ENCODE assay signal across 23 mouse cellular contexts in the genomic region with DNA sequence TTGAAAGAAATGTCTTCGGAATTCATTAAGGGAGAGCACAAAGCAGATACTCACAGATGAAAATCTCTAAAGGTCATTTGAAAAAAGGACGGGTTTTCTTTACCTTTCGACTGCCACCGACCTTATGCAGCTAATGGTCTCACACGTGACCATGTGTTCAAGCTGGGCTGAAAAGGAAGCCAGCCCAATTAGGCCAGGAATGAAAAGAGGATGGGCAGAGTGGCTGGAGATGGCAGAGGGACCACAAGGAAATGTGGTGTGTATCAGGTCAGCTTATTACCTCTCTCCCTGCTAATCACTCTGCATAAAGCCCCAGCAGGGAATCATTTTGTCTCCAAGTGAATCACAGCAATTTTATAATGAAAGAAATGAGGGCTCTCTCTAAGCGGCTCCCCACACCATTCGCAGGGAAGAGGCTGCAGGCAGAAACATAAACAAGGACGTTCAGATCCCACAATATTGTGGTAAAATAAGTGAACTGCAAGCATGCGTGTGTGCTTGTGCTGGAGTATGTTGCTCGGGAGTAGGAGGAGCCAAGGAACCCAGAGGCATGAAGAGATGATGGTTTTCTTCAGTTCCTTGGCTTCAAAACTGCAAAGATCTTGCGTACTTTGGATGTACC. TPM values are rescaled to one million over a fixed set of nuclear protein-coding genes. Genes with fewer than 3 reads are reported as not detected.
DNase-seq lines count a peak whose midpoint lies in the region; ATAC-seq and TF ChIP-seq lines count a peak whose summit lies in the region.
"Had no signal": no experiment of that assay in that cellular context is flagged by ENCODE, and none has a peak within 500 bp of the region (broad histone marks: within the 10 kb centered on the region; RNA-seq: fewer than 3 reads in every experiment).

No protein-coding gene starts in this region.

- 28% methylated on average over 11 of the region's 11 CpGs for WGBS in forebrain, embryonic 14.5 days
- 24% methylated on average over 11 of the region's 11 CpGs for WGBS in forebrain, postnatal 0 days
- 48% methylated on average over 11 of the region's 11 CpGs for WGBS in hindbrain, embryonic 14.5 days
- WGBS in midbrain, postnatal 0 days = 64% methylated on average over 11 of the region's 11 CpGs
- WGBS in liver, embryonic 11.5 days = 74% methylated on average over 11 of the region's 11 CpGs

- peak; percentile 43 for DNase-seq in forebrain, embryonic 14.5 days (ENCODE audit: low spot score)
- no peak for DNase-seq in forebrain, postnatal 0 days
- DNase-seq in brain, embryonic 14.5 days (ENCODE audit: low read depth) = peak; percentile 79
- DNase-seq in hindbrain, embryonic 14.5 days (ENCODE audit: low spot score) = no peak
- DNase-seq in midbrain, postnatal 0 days (ENCODE audit: low spot score) = peak; percentile 3
- no peak for DNase-seq in liver, embryonic 11.5 days (ENCODE audit: low spot score)
- DNase-seq in right cerebral cortex, postnatal 36 days (ENCODE audit: low spot score in 2 of 2) = no peak
- DNase-seq: B cell, adult 2 months; cerebellum, adult 2 months; cerebellum, postnatal 36 days; gastrocnemius, adult 2 months; kidney, adult 9 months; kidney, postnatal 4 days; lung, adult 2 months; thymus, postnatal 4 days had no signal

- peak; percentile 48 for ATAC-seq in forebrain, embryonic 14.5 days
- no peak for ATAC-seq in forebrain, postnatal 0 days
- no peak for ATAC-seq in hindbrain, embryonic 14.5 days (ENCODE audit: low FRiP score)
- ATAC-seq in midbrain, postnatal 0 days (ENCODE audit: low FRiP score) = no peak
- no peak for ATAC-seq in liver, embryonic 11.5 days (replicated peaks; ENCODE audit: low FRiP score)
- ATAC-seq: inflammation-experienced regulatory T-cells, adult 6 months had no signal

- no peak overlapping the region for H3K4me3 ChIP-seq in forebrain, embryonic 14.5 days (ENCODE audit: low read depth, low read length)
- no peak overlapping the region for H3K4me3 ChIP-seq in forebrain, postnatal 0 days (ENCODE audit: low read depth, low read length)
- no peak overlapping the region for H3K4me3 ChIP-seq in hindbrain, embryonic 14.5 days (replicated peaks; ENCODE audit: low read length)
- H3K4me3 ChIP-seq in midbrain, postnatal 0 days (ENCODE audit: low read depth, low read length) = no peak overlapping the region
- H3K4me3 ChIP-seq in liver, embryonic 11.5 days (ENCODE audit: low read depth, low read length) = no peak overlapping the region
- H3K4me3 ChIP-seq: gastrocnemius, adult 2 months; heart, embryonic 13.5 days; limb, embryonic 10.5 days; megakaryocyte, embryonic 14.5 days had no signal

- H3K4me1 ChIP-seq in forebrain, embryonic 14.5 days (ENCODE audit: control insufficient read depth, insufficient read depth, low read length) = peaks cover 5% of the 10 kb centered on the region; the same call in 1 of the 2 replicates
- H3K4me1 ChIP-seq in forebrain, postnatal 0 days (ENCODE audit: insufficient read depth) = no peaks in the 10 kb centered on the region
- no peaks in the 10 kb centered on the region; the same call in 1 of the 2 replicates for H3K4me1 ChIP-seq in hindbrain, embryonic 14.5 days (replicated peaks; ENCODE audit: control insufficient read depth, insufficient read depth, low read length)
- no peaks in the 10 kb centered on the region for H3K4me1 ChIP-seq in midbrain, postnatal 0 days (ENCODE audit: insufficient read depth, low read length)
- no peaks in the 10 kb centered on the region for H3K4me1 ChIP-seq in liver, embryonic 11.5 days (replicated peaks; ENCODE audit: control insufficient read depth, insufficient read depth, low read length)
- H3K4me1 ChIP-seq: heart, embryonic 13.5 days; limb, embryonic 10.5 days; megakaryocyte, embryonic 14.5 days had no signal

- no peak for TF ChIP-seq CTCF in forebrain, postnatal 0 days (IDR thresholded peaks at IDR 0.05; ENCODE audit: low read depth)
- TF ChIP-seq CTCF in brain, embryonic 14.5 days (IDR thresholded peaks at IDR 0.05; ENCODE audit: borderline replicate concordance, extremely low read depth, insufficient read depth, insufficient read length) = no peak
- TF ChIP-seq CTCF in midbrain, postnatal 0 days (IDR thresholded peaks at IDR 0.05) = no peak

- no peaks in the 10 kb centered on the region for H3K36me3 ChIP-seq in forebrain, embryonic 14.5 days (ENCODE audit: control insufficient read depth, insufficient read depth, low read length)
- H3K36me3 ChIP-seq in forebrain, postnatal 0 days (ENCODE audit: insufficient read depth) = no peaks in the 10 kb centered on the region
- H3K36me3 ChIP-seq in hindbrain, embryonic 14.5 days (replicated peaks; ENCODE audit: control insufficient read depth, insufficient read depth) = no peaks in the 10 kb centered on the region
- no peaks in the 10 kb centered on the region for H3K36me3 ChIP-seq in midbrain, postnatal 0 days (ENCODE audit: insufficient read depth, low read length)
- no peaks in the 10 kb centered on the region for H3K36me3 ChIP-seq in liver, embryonic 11.5 days (ENCODE audit: control insufficient read depth, insufficient read depth, low read length)
- H3K36me3 ChIP-seq: heart, embryonic 13.5 days; limb, embryonic 10.5 days had no signal

- TF ChIP-seq POLR2A in brain, embryonic 14.5 days (IDR thresholded peaks at IDR 0.05; ENCODE audit: borderline replicate concordance, extremely low read depth, insufficient read depth, insufficient read length, poor library complexity, severe bottlenecking) = no peak

- no peaks in the 10 kb centered on the region for H3K9me3 ChIP-seq in forebrain, embryonic 14.5 days (replicated peaks; ENCODE audit: control insufficient read depth, low read length)
- no peaks in the 10 kb centered on the region for H3K9me3 ChIP-seq in forebrain, postnatal 0 days (ENCODE audit: low read length)
- no peaks in the 10 kb centered on the region for H3K9me3 ChIP-seq in hindbrain, embryonic 14.5 days (ENCODE audit: control insufficient read depth, low read length)
- no peaks in the 10 kb centered on the region for H3K9me3 ChIP-seq in midbrain, postnatal 0 days (ENCODE audit: low read length)
- no peaks in the 10 kb centered on the region for H3K9me3 ChIP-seq in liver, embryonic 11.5 days (ENCODE audit: control insufficient read depth, low read length)
- H3K9me3 ChIP-seq: heart, embryonic 13.5 days; limb, embryonic 10.5 days; megakaryocyte, embryonic 14.5 days had no signal

- no peak overlapping the region for H3K4me2 ChIP-seq in forebrain, embryonic 14.5 days (ENCODE audit: low read length)
- H3K4me2 ChIP-seq in forebrain, postnatal 0 days (ENCODE audit: low read depth) = no peak overlapping the region
- H3K4me2 ChIP-seq in hindbrain, embryonic 14.5 days (replicated peaks) = no peak overlapping the region
- H3K4me2 ChIP-seq in midbrain, postnatal 0 days (ENCODE audit: low read depth, low read length, poor library complexity, severe bottlenecking) = no peak overlapping the region
- no peak overlapping the region for H3K4me2 ChIP-seq in liver, embryonic 11.5 days
- H3K4me2 ChIP-seq: heart, embryonic 13.5 days had no signal

- no peaks in the 10 kb centered on the region; the same call in 1 of the 2 replicates for H3K27me3 ChIP-seq in forebrain, embryonic 14.5 days (replicated peaks; ENCODE audit: control insufficient read depth, insufficient read depth, low read length)
- H3K27me3 ChIP-seq in forebrain, postnatal 0 days (ENCODE audit: insufficient read depth, low read length) = no peaks in the 10 kb centered on the region
- no peaks in the 10 kb centered on the region for H3K27me3 ChIP-seq in hindbrain, embryonic 14.5 days (ENCODE audit: control insufficient read depth, insufficient read depth, low read length)
- no peaks in the 10 kb centered on the region for H3K27me3 ChIP-seq in midbrain, postnatal 0 days (ENCODE audit: insufficient read depth, low read length)
- no peaks in the 10 kb centered on the region for H3K27me3 ChIP-seq in liver, embryonic 11.5 days (replicated peaks; ENCODE audit: control insufficient read depth, insufficient read depth, low read length)
- H3K27me3 ChIP-seq: megakaryocyte, embryonic 14.5 days had no signal

- H3K27ac ChIP-seq in forebrain, embryonic 14.5 days (ENCODE audit: low read depth, low read length) = peak overlapping the region; percentile 18; the same call in 1 of the 2 replicates
- no peak overlapping the region for H3K27ac ChIP-seq in forebrain, postnatal 0 days (ENCODE audit: low read depth, low read length)
- peak overlapping the region; percentile 34; the same call in 1 of the 2 replicates for H3K27ac ChIP-seq in hindbrain, embryonic 14.5 days
- no peak overlapping the region for H3K27ac ChIP-seq in midbrain, postnatal 0 days (ENCODE audit: low read depth, low read length)
- H3K27ac ChIP-seq in liver, embryonic 11.5 days (ENCODE audit: low read depth, low read length) = no peak overlapping the region
- H3K27ac ChIP-seq: gastrocnemius, adult 2 months; heart, embryonic 13.5 days; limb, embryonic 10.5 days had no signal

- H3K9ac ChIP-seq in forebrain, embryonic 14.5 days (ENCODE audit: low read length) = no peak overlapping the region
- no peak overlapping the region for H3K9ac ChIP-seq in forebrain, postnatal 0 days
- no peak overlapping the region for H3K9ac ChIP-seq in hindbrain, embryonic 14.5 days
- H3K9ac ChIP-seq in midbrain, postnatal 0 days (replicated peaks; ENCODE audit: low read length, poor library complexity, severe bottlenecking) = no peak overlapping the region
- no peak overlapping the region for H3K9ac ChIP-seq in liver, embryonic 11.5 days (ENCODE audit: low read depth, low read length)
- H3K9ac ChIP-seq: heart, embryonic 13.5 days had no signal

RNA-seq across cellular contexts. Expression of gene Dnah9, which starts 27.6 kb away (rescaled TPM):
- polyA plus RNA-seq in forebrain, embryonic 14.5 days (2014; fragmentation: Nextera tagmentation; extraction: Ambion mirVana) = 1.0 and 1.7 TPM in 2 replicates
- total RNA-seq in forebrain, postnatal 0 days (2014; rRNA removed) = 4.0 and 4.8 TPM in 2 replicates
- polyA plus RNA-seq in forebrain, postnatal 0 days (2015; fragmentation: Nextera tagmentation; extraction: Ambion mirVana) = 1.7 and 2.3 TPM in 2 replicates
- polyA plus RNA-seq in brain, embryonic 14.5 days (2012; rRNA removed) = 1.8 and 3.1 TPM in 2 replicates
- polyA plus RNA-seq in hindbrain, embryonic 14.5 days (2014; fragmentation: Nextera tagmentation; extraction: Ambion mirVana) = 3.2 and 3.3 TPM in 2 replicates
- total RNA-seq in midbrain, postnatal 0 days (2014; rRNA removed) = 4.7 and 4.9 TPM in 2 replicates
- polyA plus RNA-seq in midbrain, postnatal 0 days (2015; fragmentation: Nextera tagmentation; extraction: Ambion mirVana) = 2.0 and 2.3 TPM in 2 replicates
- polyA plus RNA-seq in liver, embryonic 11.5 days (2014; fragmentation: Nextera tagmentation; extraction: Ambion mirVana) = 0.03 TPM in 1 of 2 replicates, not detected in the other
- total RNA-seq: adrenal gland, adult 18-20 months; gastrocnemius, adult 2 months; granulocyte monocyte progenitor cell, adult 5-6 weeks; heart, postnatal 25 days had no signal
- polyA plus RNA-seq: limb, embryonic 10.5 days; liver, adult 2 months had no signal

Comparison
In these comparisons a context has a peak if more than half of its experiments do, and no peak if none do; other contexts are left out.
1. DNase-seq: peak in forebrain, embryonic 14.5 days (single experiment), brain, embryonic 14.5 days (single experiment) and midbrain, postnatal 0 days (single experiment); none in forebrain, postnatal 0 days (single experiment), hindbrain, embryonic 14.5 days (single experiment), liver, embryonic 11.5 days (single experiment) and right cerebral cortex, postnatal 36 days (0 of 2).
2. H3K27ac ChIP-seq: peak in forebrain, embryonic 14.5 days (single experiment) and hindbrain, embryonic 14.5 days (single experiment); none in forebrain, postnatal 0 days (single experiment), midbrain, postnatal 0 days (single experiment) and liver, embryonic 11.5 days (single experiment).